Mouse (Mus musculus): ENCODE measurements around the gene Cyren.

DNA sequence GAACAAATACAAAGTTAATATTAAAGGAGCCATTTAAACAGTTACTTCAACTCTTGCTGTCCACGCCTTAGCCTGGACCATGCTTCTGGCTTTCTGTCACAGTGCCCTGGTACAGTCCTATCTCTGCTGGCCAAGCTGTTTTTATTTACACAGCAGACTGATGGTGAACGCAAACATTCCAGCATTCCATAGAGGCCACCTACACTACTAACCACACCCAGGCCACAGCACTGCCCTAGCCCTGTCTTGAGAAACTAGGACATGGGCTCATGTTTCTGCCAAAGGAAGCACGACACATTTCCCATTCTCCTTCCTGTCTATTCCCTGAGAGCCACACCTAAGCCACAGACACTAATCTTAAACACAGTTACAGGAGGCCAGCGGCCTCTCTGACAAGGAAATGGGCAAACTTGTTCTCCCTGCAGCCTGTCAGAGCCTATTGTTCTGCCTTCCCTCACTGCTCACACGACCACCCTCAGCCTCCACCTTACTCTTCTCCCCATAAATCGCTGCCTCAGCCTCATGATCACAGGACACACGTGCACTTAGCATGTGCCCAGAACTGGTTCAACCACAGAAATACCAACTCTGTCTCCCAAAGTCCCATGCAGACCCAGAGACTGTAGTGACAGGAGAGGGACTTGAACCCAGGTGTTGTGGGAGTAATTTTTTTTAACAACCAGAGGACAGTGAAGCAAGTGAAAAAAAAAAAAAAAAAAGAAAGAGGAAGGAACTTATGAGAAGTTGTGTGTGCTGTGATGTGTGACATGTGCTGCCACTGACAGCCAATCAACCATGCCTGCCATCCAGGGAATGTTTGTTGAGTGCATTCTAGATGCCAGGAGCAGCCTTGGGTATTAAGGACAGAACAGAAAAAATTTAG is 11.9 kb downstream of the Cyren start:
- TF ChIP-seq TAL1 (IDR thresholded peaks at IDR 0.05; ENCODE audit: low read length) (no peak), GATA1 (IDR thresholded peaks at IDR 0.05; ENCODE audit: low read length) (no peak)
